Mouse (Mus musculus): ENCODE data around the gene Sstr5. TPM values are rescaled to one million over a fixed set of nuclear protein-coding genes. Genes with fewer than 3 reads are reported as not detected.

Sstr5 gene
- polyA plus RNA-seq, 1 experiment from 2014 or later = 0.36 TPM

GRCm38 (mm10) chr17:25518144-25518543, 21.1 kb upstream of the Sstr5 start:
- 64% methylated on average over 17 of the region's 17 CpGs for WGBS
- Histone ChIP-seq H3K27ac (replicated peaks; ENCODE audit: low read depth, low read length) (no peak overlapping the region), H3K4me2 (ENCODE audit: low read length) (no peak overlapping the region), H3K36me3 (ENCODE audit: control insufficient read depth, insufficient read depth, low read length) (no peaks in the 10 kb centered on the region), H3K9me3 (ENCODE audit: control insufficient read depth, low read length) (no peaks in the 10 kb centered on the region), H3K9ac (replicated peaks; ENCODE audit: low read length) (no peak overlapping the region), H3K4me1 (ENCODE audit: control insufficient read depth, insufficient read depth, low read length) (0 out of 2 replicates have a peak, but pooled peaks cover 6% of the 10 kb centered on the region), H3K27me3 (ENCODE audit: control insufficient read depth, insufficient read depth, low read length) (no peaks in the 10 kb centered on the region), H3K4me3 (replicated peaks; ENCODE audit: low read depth, low read length) (no peak overlapping the region)
- DNase-seq = peak; percentile 47
- no peak; the same call in 1 of the 2 replicates for ATAC-seq (ENCODE audit: low FRiP score, low TSS enrichment)

GRCm38 (mm10) chr17:25516315-25516714, 19.2 kb upstream of the Sstr5 start:
- 38% methylated on average over 5 of the region's 5 CpGs for WGBS
- no peaks in the 10 kb centered on the region for H3K27me3 ChIP-seq (ENCODE audit: control insufficient read depth, insufficient read depth, low read length)
- DNase-seq = no peak
- H3K27ac ChIP-seq (replicated peaks; ENCODE audit: low read depth, low read length) = no peak overlapping the region
- no peaks in the 10 kb centered on the region for H3K9me3 ChIP-seq (ENCODE audit: control insufficient read depth, low read length)
- no peak for ATAC-seq (ENCODE audit: low FRiP score, low TSS enrichment)
- H3K9ac ChIP-seq (replicated peaks; ENCODE audit: low read length) = no peak overlapping the region
- 0 out of 2 replicates have a peak, but pooled peaks cover 6% of the 10 kb centered on the region for H3K4me1 ChIP-seq (ENCODE audit: control insufficient read depth, insufficient read depth, low read length)
- H3K4me2 ChIP-seq (ENCODE audit: low read length) = no peak overlapping the region
- no peak overlapping the region for H3K4me3 ChIP-seq (replicated peaks; ENCODE audit: low read depth, low read length)
- no peaks in the 10 kb centered on the region for H3K36me3 ChIP-seq (ENCODE audit: control insufficient read depth, insufficient read depth, low read length)

- H3K27me3 ChIP-seq (ENCODE audit: control insufficient read depth, insufficient read depth, low read length) = no peaks in the 10 kb centered on the region
- DNase-seq = no peak
Measured at GRCm38 (mm10) chr17:25514055-25514454, 17.0 kb upstream of the Sstr5 start.

GRCm38 (mm10) chr17:25511876-25512275, 14.8 kb upstream of the Sstr5 start:
- no peak for DNase-seq
- no peaks in the 10 kb centered on the region for H3K27me3 ChIP-seq (ENCODE audit: control insufficient read depth, insufficient read depth, low read length)
- no peak overlapping the region for H3K4me3 ChIP-seq (replicated peaks; ENCODE audit: low read depth, low read length)
- no peaks in the 10 kb centered on the region for H3K36me3 ChIP-seq (ENCODE audit: control insufficient read depth, insufficient read depth, low read length)
- H3K4me2 ChIP-seq (ENCODE audit: low read length) = no peak overlapping the region
- no peaks in the 10 kb centered on the region for H3K4me1 ChIP-seq (ENCODE audit: control insufficient read depth, insufficient read depth, low read length)
- no peak overlapping the region for H3K27ac ChIP-seq (replicated peaks; ENCODE audit: low read depth, low read length)
- 71% methylated on average over 3 of the region's 3 CpGs for WGBS
- no peaks in the 10 kb centered on the region for H3K9me3 ChIP-seq (ENCODE audit: control insufficient read depth, low read length)
- no peak for ATAC-seq (ENCODE audit: low FRiP score, low TSS enrichment)
- no peak overlapping the region for H3K9ac ChIP-seq (replicated peaks; ENCODE audit: low read length)

More at GRCm38 (mm10) chr17:25514055-25514454, 17.0 kb upstream of the Sstr5 start:
- H3K4me2 ChIP-seq (ENCODE audit: low read length) = no peak overlapping the region
- no peaks in the 10 kb centered on the region for H3K36me3 ChIP-seq (ENCODE audit: control insufficient read depth, insufficient read depth, low read length)
- no peak overlapping the region for H3K27ac ChIP-seq (replicated peaks; ENCODE audit: low read depth, low read length)
- H3K4me1 ChIP-seq (ENCODE audit: control insufficient read depth, insufficient read depth, low read length) = no peaks in the 10 kb centered on the region
- H3K4me3 ChIP-seq (replicated peaks; ENCODE audit: low read depth, low read length) = no peak overlapping the region
- WGBS = 94% methylated on average over 2 of the region's 2 CpGs
- ATAC-seq (ENCODE audit: low FRiP score, low TSS enrichment) = no peak
- H3K9me3 ChIP-seq (ENCODE audit: control insufficient read depth, low read length) = no peaks in the 10 kb centered on the region
- no peak overlapping the region for H3K9ac ChIP-seq (replicated peaks; ENCODE audit: low read length)

- ATAC-seq (ENCODE audit: low FRiP score, low TSS enrichment) (no peak), DNase-seq (no peak)
- H3K9ac ChIP-seq (replicated peaks; ENCODE audit: low read length) = no peak overlapping the region
- H3K27ac ChIP-seq (replicated peaks; ENCODE audit: low read depth, low read length) = no peak overlapping the region
- no peaks in the 10 kb centered on the region for H3K36me3 ChIP-seq (ENCODE audit: control insufficient read depth, insufficient read depth, low read length)
- H3K4me3 ChIP-seq (replicated peaks; ENCODE audit: low read depth, low read length) = no peak overlapping the region
- no peak overlapping the region for H3K4me2 ChIP-seq (ENCODE audit: low read length)
- WGBS = 85% methylated on average over 10 of the region's 10 CpGs
- H3K9me3 ChIP-seq (ENCODE audit: control insufficient read depth, low read length) = no peaks in the 10 kb centered on the region
- no peaks in the 10 kb centered on the region for H3K4me1 ChIP-seq (ENCODE audit: control insufficient read depth, insufficient read depth, low read length)
- no peaks in the 10 kb centered on the region for H3K27me3 ChIP-seq (ENCODE audit: control insufficient read depth, insufficient read depth, low read length)
Measured at GRCm38 (mm10) chr17:25510074-25510830, 13.2 kb upstream of the Sstr5 start.

GRCm38 (mm10) chr17:25508860-25509577, 11.9 kb upstream of the Sstr5 start:
- ATAC-seq (ENCODE audit: low FRiP score, low TSS enrichment) = no peak
- peak; percentile 76 for DNase-seq
- Histone ChIP-seq H3K9ac (replicated peaks; ENCODE audit: low read length) (peak overlapping the region; percentile 26; the same call in 1 of the 2 replicates), H3K4me1 (ENCODE audit: control insufficient read depth, insufficient read depth, low read length) (no peaks in the 10 kb centered on the region), H3K4me2 (ENCODE audit: low read length) (no peak overlapping the region), H3K27ac (replicated peaks; ENCODE audit: low read depth, low read length) (no peak overlapping the region), H3K4me3 (replicated peaks; ENCODE audit: low read depth, low read length) (no peak overlapping the region), H3K36me3 (ENCODE audit: control insufficient read depth, insufficient read depth, low read length) (no peaks in the 10 kb centered on the region), H3K9me3 (ENCODE audit: control insufficient read depth, low read length) (no peaks in the 10 kb centered on the region), H3K27me3 (ENCODE audit: control insufficient read depth, insufficient read depth, low read length) (no peaks in the 10 kb centered on the region)
- WGBS = 53% methylated on average over 7 of the region's 7 CpGs

GRCm38 (mm10) chr17:25507799-25508198, 10.7 kb upstream of the Sstr5 start:
- no peak overlapping the region for H3K4me2 ChIP-seq (ENCODE audit: low read length)
- DNase-seq (peak; percentile 85), ATAC-seq (ENCODE audit: low FRiP score, low TSS enrichment) (no peak)
- H3K9me3 ChIP-seq (ENCODE audit: control insufficient read depth, low read length) = no peaks in the 10 kb centered on the region
- H3K27ac ChIP-seq (replicated peaks; ENCODE audit: low read depth, low read length) = no peak overlapping the region
- 23% methylated on average over 3 of the region's 3 CpGs for WGBS
- H3K4me3 ChIP-seq (replicated peaks; ENCODE audit: low read depth, low read length) = no peak overlapping the region
- H3K36me3 ChIP-seq (ENCODE audit: control insufficient read depth, insufficient read depth, low read length) = no peaks in the 10 kb centered on the region
- H3K27me3 ChIP-seq (ENCODE audit: control insufficient read depth, insufficient read depth, low read length) = no peaks in the 10 kb centered on the region
- H3K4me1 ChIP-seq (ENCODE audit: control insufficient read depth, insufficient read depth, low read length) = no peaks in the 10 kb centered on the region
- H3K9ac ChIP-seq (replicated peaks; ENCODE audit: low read length) = no peak overlapping the region

GRCm38 (mm10) chr17:25502599-25502998, 5.5 kb upstream of the Sstr5 start:
- no peak overlapping the region for H3K4me2 ChIP-seq (ENCODE audit: low read length)
- no peak for ATAC-seq (ENCODE audit: low FRiP score, low TSS enrichment)
- no peak for DNase-seq
- H3K9me3 ChIP-seq (ENCODE audit: control insufficient read depth, low read length) = no peaks in the 10 kb centered on the region
- no peak overlapping the region for H3K9ac ChIP-seq (replicated peaks; ENCODE audit: low read length)
- no peaks in the 10 kb centered on the region for H3K4me1 ChIP-seq (ENCODE audit: control insufficient read depth, insufficient read depth, low read length)
- WGBS = 83% methylated on average over 4 of the region's 4 CpGs
- H3K27ac ChIP-seq (replicated peaks; ENCODE audit: low read depth, low read length) = no peak overlapping the region
- H3K27me3 ChIP-seq (ENCODE audit: control insufficient read depth, insufficient read depth, low read length) = peaks cover 3% of the 10 kb centered on the region; the same call in 1 of the 2 replicates
- no peaks in the 10 kb centered on the region for H3K36me3 ChIP-seq (ENCODE audit: control insufficient read depth, insufficient read depth, low read length)
- no peak overlapping the region for H3K4me3 ChIP-seq (replicated peaks; ENCODE audit: low read depth, low read length)
